Mouse (Mus musculus) small intestine, adult 2 months (tissue): ENCODE measurements around the gene Ica1. TPM values are rescaled to one million over a fixed set of nuclear protein-coding genes. Genes with fewer than 3 reads are reported as not detected.

Source experiments
- H3K27ac ChIP-seq: fragments of 200-500 bp; 2 replicates; pipeline ENCODE4 v1.5.1; 2012; ENCODE audit warnings: low read depth, low read length, control low read depth, inconsistent platforms; ENCODE audit not compliant: insufficient read depth
- H3K27me3 ChIP-seq: fragments of 200-500 bp; 2 replicates; pipeline ENCODE4 v1.6.1; 2012; ENCODE audit warnings: mild to moderate bottlenecking, moderate library complexity, low read length, inconsistent platforms; ENCODE audit not compliant: control insufficient read depth, insufficient read depth
- H3K36me3 ChIP-seq: fragments of 200-500 bp; 2 replicates; pipeline ENCODE4 v1.6.1; 2012; ENCODE audit warnings: mild to moderate bottlenecking, low read length, control low read depth, inconsistent platforms; ENCODE audit not compliant: control insufficient read depth, insufficient read depth
- H3K4me1 ChIP-seq: fragments of 200-500 bp; 2 replicates; pipeline ENCODE4 v1.6.1; 2012; ENCODE audit warnings: low read length, inconsistent platforms, mixed read lengths; ENCODE audit not compliant: control insufficient read depth, insufficient read depth, insufficient read length
- H3K4me3 ChIP-seq: fragments of 200-500 bp; 2 replicates; pipeline ENCODE4 v1.5.1; 2012; ENCODE audit warnings: low read depth, mild to moderate bottlenecking, control low read depth, inconsistent platforms, low read length, moderate library complexity
- CTCF ChIP-seq: fragments of 200-500 bp; IDR thresholded peaks from 2 replicates; pipeline ENCODE4 v1.5.1; 2012; ENCODE audit warnings: low read depth, mild to moderate bottlenecking, control low read depth, inconsistent platforms, low read length, moderate library complexity, mixed read lengths; ENCODE audit not compliant: insufficient replicate concordance, insufficient read length; ENCODE audit errors: extremely low read depth
- POLR2A ChIP-seq: fragments of 200-500 bp; IDR thresholded peaks from 2 replicates; pipeline ENCODE4 v1.6.1; 2012; ENCODE audit warnings: low read depth, mild to moderate bottlenecking, control low read depth, inconsistent platforms, low read length, moderate library complexity
- WGBS: fragments of 180-500 bp; shearing (Covaris S2); methylation state at CpG from one replicate; pipeline ENCODE4 v1.1.7; 2018; 5-methylcytosine and 5-hydroxymethylcytosine counted together
- polyA plus RNA-seq: library from polyadenylated mRNA; depleted of rRNA; stranded (reverse); fragments of >200 nt; gene quantifications from 2 replicates; pipeline ENCODE4 v1.2.3, GENCODE M21; 2012

Gene Ica1
- polyA plus RNA-seq, 1 experiment: 1.3 TPM

- Histone ChIP-seq H3K36me3 (no peaks in the 10 kb centered on the region), H3K27me3 (no peaks in the 10 kb centered on the region), H3K4me3 (no peak overlapping the region), H3K4me1 (no peaks in the 10 kb centered on the region), H3K27ac (no peak overlapping the region)
- TF ChIP-seq POLR2A (no peak), CTCF (no peak)
- 61% methylated on average over 5 of the region's 5 CpGs for WGBS
Observed at GRCm38 (mm10) chr6:8760708-8761294, 17.5 kb downstream of the Ica1 start.

- Histone ChIP-seq H3K27ac (no peak overlapping the region), H3K27me3 (no peaks in the 10 kb centered on the region), H3K4me3 (no peak overlapping the region), H3K4me1 (no peaks in the 10 kb centered on the region), H3K36me3 (no peaks in the 10 kb centered on the region)
- WGBS: 86% methylated on average over 1 of the region's 1 CpGs
- TF ChIP-seq CTCF: no peak
- no peak for TF ChIP-seq POLR2A
Observed at GRCm38 (mm10) chr6:8759901-8760300, 18.4 kb downstream of the Ica1 start.

GRCm38 (mm10) chr6:8755760-8756276, 22.5 kb downstream of the Ica1 start:
- no peaks in the 10 kb centered on the region for H3K4me1 ChIP-seq
- H3K27me3 ChIP-seq: no peaks in the 10 kb centered on the region
- H3K4me3 ChIP-seq: no peak overlapping the region
- no peaks in the 10 kb centered on the region for H3K36me3 ChIP-seq
- TF ChIP-seq CTCF: no peak
- no peak for TF ChIP-seq POLR2A
- WGBS: 80% methylated on average over 8 of the region's 8 CpGs
- no peak overlapping the region for H3K27ac ChIP-seq

- H3K36me3 ChIP-seq: no peaks in the 10 kb centered on the region
- WGBS: 77% methylated on average over 5 of the region's 5 CpGs
- H3K4me1 ChIP-seq: no peaks in the 10 kb centered on the region
- H3K27me3 ChIP-seq: no peaks in the 10 kb centered on the region
- H3K4me3 ChIP-seq: no peak overlapping the region
- no peak overlapping the region for H3K27ac ChIP-seq
- TF ChIP-seq POLR2A: no peak
- TF ChIP-seq CTCF: no peak
Observed at GRCm38 (mm10) chr6:8754486-8754885, 23.8 kb downstream of the Ica1 start.

- H3K4me3 ChIP-seq: no peak overlapping the region
Observed at GRCm38 (mm10) chr6:8753723-8754036, 24.6 kb downstream of the Ica1 start.

GRCm38 (mm10) chr6:8752984-8753722, 25.1 kb downstream of the Ica1 start:
- no peaks in the 10 kb centered on the region for H3K36me3 ChIP-seq
- peak overlapping the region; percentile 8 for H3K27ac ChIP-seq
- TF ChIP-seq CTCF (no peak), POLR2A (no peak)
- no peak overlapping the region for H3K4me3 ChIP-seq
- WGBS: 34% methylated on average over 6 of the region's 6 CpGs
- no peaks in the 10 kb centered on the region for H3K4me1 ChIP-seq
- H3K27me3 ChIP-seq: no peaks in the 10 kb centered on the region

More at GRCm38 (mm10) chr6:8753723-8754036, 24.6 kb downstream of the Ica1 start:
- no peak overlapping the region for H3K27ac ChIP-seq
- 92% methylated on average over 2 of the region's 2 CpGs for WGBS
- no peaks in the 10 kb centered on the region for H3K27me3 ChIP-seq
- no peaks in the 10 kb centered on the region for H3K36me3 ChIP-seq
- H3K4me1 ChIP-seq: no peaks in the 10 kb centered on the region
- TF ChIP-seq CTCF: no peak
- no peak for TF ChIP-seq POLR2A

- H3K27ac ChIP-seq: no peak overlapping the region
- H3K36me3 ChIP-seq: no peaks in the 10 kb centered on the region
- no peak for TF ChIP-seq CTCF
- TF ChIP-seq POLR2A: no peak
- 82% methylated on average over 7 of the region's 7 CpGs for WGBS
- H3K4me3 ChIP-seq: no peak overlapping the region
- no peaks in the 10 kb centered on the region for H3K4me1 ChIP-seq
- no peaks in the 10 kb centered on the region for H3K27me3 ChIP-seq
Observed at GRCm38 (mm10) chr6:8744886-8745285, 33.4 kb downstream of the Ica1 start.
